Mouse (Mus musculus) activated CD4-positive, CD25-positive, alpha-beta regulatory T cell, adult 4 months (primary cell): ENCODE results near the gene Cdh4. TPM values are rescaled to one million over a fixed set of nuclear protein-coding genes. Genes with fewer than 3 reads are reported as not detected.

Experiments
- ATAC-seq: one replicate; pipeline ENCODE4 v1.8.0; 2017
- polyA plus RNA-seq, 2 experiments: library from polyadenylated mRNA; unstranded; fragments of 100-300 nt; shearing (Covaris generic); gene quantifications; one replicate each; pipeline ENCODE4 v1.2.1; 2017

Gene Cdh4
- polyA plus RNA-seq, 2 experiments from 2014 or later: 0.14 to 0.20 TPM

GRCm38 (mm10) chr2:179539532-179540245, 97.5 kb downstream of the Cdh4 start:
- no peak for ATAC-seq

DNA sequence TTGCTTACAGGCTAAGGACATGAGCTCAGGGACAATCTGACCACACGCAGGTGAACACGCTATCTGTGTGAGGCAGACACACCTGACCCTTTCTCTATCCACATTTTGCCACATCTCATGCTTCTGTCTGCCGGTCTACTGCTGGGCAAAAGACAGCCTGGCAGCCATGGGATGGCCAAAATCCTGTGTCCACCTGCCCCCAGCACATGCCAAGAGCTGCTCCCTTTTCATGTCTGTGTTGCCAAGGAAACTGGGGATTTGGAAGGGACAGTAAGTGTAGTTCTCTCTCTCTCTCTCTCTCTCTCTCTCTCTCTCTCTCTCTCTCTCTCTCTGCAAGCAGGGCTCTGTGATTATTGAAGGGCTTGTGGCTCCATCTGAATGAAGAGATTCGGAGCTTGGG, 98.9 kb downstream of the Cdh4 start:
- ATAC-seq: no peak

GRCm38 (mm10) chr2:179547627-179548026, 105.4 kb downstream of the Cdh4 start:
- no peak for ATAC-seq

DNA sequence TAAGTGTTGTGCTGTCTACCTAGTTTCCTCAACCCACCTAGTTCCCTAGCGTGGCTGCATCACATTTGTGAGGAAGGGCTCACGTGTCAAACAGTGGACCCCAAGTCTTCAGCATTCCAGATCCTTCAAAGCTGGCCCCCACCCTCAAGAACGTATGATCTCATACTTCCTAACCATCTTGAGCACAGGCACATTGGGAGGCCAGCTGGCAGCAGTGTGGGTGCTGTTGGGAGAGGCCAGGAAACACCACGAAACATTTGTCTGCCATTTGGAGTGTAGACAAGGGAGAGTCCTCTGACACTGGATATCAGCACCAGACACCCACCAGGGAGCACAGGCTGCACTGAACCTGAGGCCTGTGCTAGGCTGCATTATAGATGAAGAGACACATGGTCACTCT, 113.7 kb downstream of the Cdh4 start:
- ATAC-seq: no peak

- no peak for ATAC-seq
These were observed 120.1 kb downstream of the Cdh4 start for GRCm38 (mm10) chr2:179562350-179562749.

GRCm38 (mm10) chr2:179565611-179566010, 123.4 kb downstream of the Cdh4 start:
- ATAC-seq: no peak

DNA sequence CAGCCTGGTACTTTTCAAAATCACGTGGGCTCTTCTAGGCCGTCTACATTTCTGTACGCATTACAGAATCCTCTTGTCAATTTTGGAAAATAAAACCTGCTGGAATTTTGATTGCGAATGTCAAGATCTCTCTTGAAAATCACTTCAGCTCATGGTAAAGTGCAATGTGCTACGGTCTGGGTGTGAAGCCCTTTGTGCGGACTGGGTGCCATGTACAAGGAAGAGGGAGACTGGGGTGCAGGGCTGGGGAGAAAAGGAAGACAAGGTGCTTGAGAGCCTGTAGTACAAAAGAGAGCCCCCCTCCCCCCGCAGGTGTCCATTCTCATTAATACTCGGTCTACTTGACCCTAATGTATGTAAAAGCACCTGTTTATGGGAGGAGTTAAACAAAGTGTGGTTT, 125.7 kb downstream of the Cdh4 start:
- ATAC-seq: no peak

- no peak for ATAC-seq
These were observed 126.9 kb downstream of the Cdh4 start for GRCm38 (mm10) chr2:179569171-179569570.

DNA sequence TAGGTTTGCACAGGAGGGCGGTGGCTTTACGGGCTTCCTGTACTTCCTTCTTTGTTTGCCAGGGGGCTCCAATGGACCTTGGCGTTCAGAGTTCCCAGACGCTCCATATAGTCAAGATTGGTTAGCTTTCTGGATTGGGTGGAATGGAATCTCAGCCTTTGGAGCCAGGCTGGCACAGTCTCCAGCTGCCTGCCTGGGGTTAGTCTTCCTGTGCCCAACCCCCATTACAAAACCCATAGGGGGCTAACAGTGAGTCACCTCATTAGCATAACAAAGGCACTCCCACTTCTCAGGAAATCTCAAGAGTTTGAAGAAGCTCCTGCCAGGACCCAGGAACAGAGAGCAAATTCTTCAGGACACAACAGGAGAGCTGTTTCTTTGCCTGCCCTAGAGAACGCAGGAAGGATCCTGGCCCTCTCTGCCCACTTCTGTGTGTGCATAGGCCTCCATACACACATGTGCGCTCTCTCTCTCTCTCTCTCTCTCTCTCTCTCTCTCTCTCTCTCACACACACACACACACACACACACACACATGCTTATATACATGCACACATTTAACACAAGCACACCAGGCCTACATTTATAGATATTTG, 129.0 kb downstream of the Cdh4 start:
- no peak for ATAC-seq

GRCm38 (mm10) chr2:179573331-179573730, 131.1 kb downstream of the Cdh4 start:
- ATAC-seq: no peak

- ATAC-seq: no peak
These were observed 131.6 kb downstream of the Cdh4 start for GRCm38 (mm10) chr2:179573786-179574185.

- ATAC-seq: no peak
These were observed 133.4 kb downstream of the Cdh4 start for GRCm38 (mm10) chr2:179575585-179575984.

DNA sequence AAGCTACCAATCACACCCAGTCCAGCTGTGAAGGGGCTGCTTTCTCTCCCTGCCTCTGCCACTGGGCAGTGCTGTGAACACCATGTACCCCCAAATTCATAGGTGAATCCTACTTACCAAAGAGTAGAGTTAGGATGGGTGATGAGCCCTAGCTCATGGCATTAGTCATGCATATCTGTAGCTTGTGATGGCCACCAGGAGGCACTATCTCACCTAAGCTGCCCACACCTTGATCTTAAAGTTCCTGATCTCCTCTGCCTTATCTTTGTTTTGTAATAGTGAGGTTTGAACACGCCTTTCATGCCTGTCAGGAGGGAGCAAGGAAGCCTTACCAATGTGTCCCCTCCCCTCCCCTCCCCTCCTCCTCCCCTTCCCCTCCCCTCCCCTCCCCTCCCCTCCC, 134.0 kb downstream of the Cdh4 start:
- ATAC-seq: no peak

- no peak for ATAC-seq
These were observed 136.1 kb downstream of the Cdh4 start for GRCm38 (mm10) chr2:179578329-179578728.

DNA sequence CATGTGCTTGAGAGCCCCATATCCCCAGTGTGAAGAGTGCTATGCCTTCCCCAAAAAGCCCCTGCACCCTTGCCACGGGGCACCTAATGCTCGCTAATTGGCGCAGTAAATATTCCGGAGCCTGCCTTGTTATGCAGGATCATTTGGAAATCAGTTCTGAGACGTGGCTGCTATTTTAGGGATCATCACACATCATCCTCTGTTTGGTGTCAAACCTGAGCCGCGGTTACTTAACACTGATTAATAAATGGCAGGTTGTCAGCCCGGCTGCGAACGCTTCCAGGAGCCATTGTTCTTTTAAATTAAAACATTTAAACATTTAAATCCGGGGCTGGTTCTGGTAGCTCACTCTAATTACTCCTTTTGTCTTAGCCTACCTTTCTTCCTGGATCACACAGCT, 136.6 kb downstream of the Cdh4 start:
- ATAC-seq: no peak

GRCm38 (mm10) chr2:179580415-179580814, 138.2 kb downstream of the Cdh4 start:
- ATAC-seq: no peak

- ATAC-seq: no peak
These were observed 138.8 kb downstream of the Cdh4 start for GRCm38 (mm10) chr2:179581058-179581457.

DNA sequence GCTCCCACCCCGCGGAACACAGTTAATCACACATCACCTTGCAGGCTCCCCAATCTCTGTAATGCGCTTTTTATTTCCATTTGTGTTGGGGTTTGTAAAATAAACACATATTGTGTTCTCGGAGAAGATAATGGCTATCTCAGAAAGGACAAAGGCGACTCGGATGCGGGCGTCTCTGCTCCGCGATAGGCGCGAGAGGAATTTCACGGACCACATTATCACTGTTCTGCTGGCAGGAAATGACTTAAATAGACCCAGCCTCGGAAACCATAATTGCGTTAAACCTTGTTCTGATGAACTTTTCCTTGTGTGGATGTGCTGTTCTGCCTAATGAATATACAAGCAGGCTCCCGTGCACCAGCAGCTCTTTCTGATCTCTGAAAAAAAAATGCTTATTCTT, 140.7 kb downstream of the Cdh4 start:
- ATAC-seq: no peak

- no peak for ATAC-seq
These were observed 142.4 kb downstream of the Cdh4 start for GRCm38 (mm10) chr2:179584672-179585071.

- no peak for ATAC-seq
These were observed 144.2 kb downstream of the Cdh4 start for GRCm38 (mm10) chr2:179586436-179586835.

DNA sequence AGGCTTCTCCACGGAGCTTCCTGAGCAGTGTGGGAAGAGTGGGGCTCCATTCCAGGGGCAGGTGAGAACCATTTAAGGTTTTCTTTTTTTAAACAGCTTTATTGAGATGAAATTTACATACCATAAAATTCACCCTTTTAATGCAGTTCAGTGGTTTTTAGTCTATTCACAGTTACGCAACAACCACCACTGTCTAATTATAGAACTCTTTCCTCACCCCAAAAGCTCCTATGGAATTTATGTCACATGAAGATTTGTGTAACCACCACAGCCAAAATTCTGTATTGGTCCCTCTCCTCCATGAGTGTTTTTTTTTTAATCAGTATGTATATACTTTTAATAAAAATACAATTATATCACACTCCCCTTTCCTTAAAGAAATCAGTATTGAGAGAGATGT, 144.8 kb downstream of the Cdh4 start:
- no peak for ATAC-seq

DNA sequence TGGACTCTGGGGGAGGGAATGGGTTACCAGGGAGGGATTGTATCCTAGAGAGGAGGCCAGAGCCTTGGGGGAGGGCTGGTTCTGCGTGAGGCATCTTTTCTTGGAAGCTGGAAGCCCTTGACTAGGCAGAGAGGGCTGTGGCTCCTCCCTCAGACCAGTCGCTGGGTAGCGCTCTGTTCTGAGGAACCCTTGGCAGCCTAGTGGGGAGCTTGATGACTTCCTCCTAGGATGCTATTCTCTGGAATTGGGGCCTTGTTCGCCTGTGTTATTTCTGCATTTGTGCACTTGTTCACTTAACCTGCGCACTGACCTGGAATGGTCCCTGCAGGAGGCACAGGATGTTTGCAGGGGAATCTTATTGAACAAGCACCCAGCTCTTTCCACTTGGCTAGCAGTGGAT, 149.4 kb downstream of the Cdh4 start:
- no peak for ATAC-seq

DNA sequence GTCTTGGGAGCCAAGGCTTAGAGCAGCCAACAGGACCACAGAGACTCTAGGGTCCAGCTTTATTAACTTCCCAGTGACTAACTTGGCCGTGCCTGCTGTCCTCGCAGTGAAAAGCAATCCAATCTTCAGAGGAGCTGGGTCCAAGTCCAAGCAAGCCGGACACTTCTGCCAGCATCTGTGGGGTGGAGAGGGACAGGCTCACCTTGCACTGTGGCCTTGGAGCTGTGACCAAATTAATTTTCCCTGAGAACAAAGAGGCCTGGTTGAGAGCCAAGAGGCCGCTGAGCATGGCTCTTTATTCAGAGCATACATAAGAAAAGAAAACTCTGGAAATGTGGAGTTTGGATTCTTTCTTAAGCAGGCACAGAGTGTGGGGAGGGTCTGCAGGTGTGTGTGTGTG, 152.8 kb downstream of the Cdh4 start:
- ATAC-seq: no peak

GRCm38 (mm10) chr2:179598886-179599285, 156.7 kb downstream of the Cdh4 start:
- ATAC-seq: no peak

GRCm38 (mm10) chr2:179599886-179600285, 157.7 kb downstream of the Cdh4 start:
- no peak for ATAC-seq
